Comparison of ENCODE assay signal across 25 mouse cellular contexts in genomic region chr13:23687181-23687580, GRCm38 (mm10). TPM values are rescaled to one million over a fixed set of nuclear protein-coding genes. Genes with fewer than 3 reads are reported as not detected.
DNase-seq lines count a peak whose midpoint lies in the region; ATAC-seq and TF ChIP-seq lines count a peak whose summit lies in the region.
"Had no signal": no experiment of that assay in that cellular context is flagged by ENCODE, and none has a peak within 500 bp of the region (broad histone marks: within the 10 kb centered on the region; RNA-seq: fewer than 3 reads in every experiment).

No protein-coding gene starts in this region.

- no peak for ATAC-seq in lung, embryonic 14.5 days (ENCODE audit: insufficient read depth)
- no peak for ATAC-seq in limb, embryonic 14.5 days (ENCODE audit: low FRiP score, low read depth)
- no peak for ATAC-seq in liver, embryonic 16.5 days (ENCODE audit: low read depth)
- ATAC-seq: activated CD4-positive, CD25-positive, alpha-beta regulatory T cell, adult 4 months; forebrain, postnatal 0 days had no signal

- no peak for TF ChIP-seq CTCF in kidney, adult 2 months (conservative IDR thresholded peaks at IDR 0.05; ENCODE audit: insufficient read depth, insufficient read length, low read depth, low read length)
- no peak for TF ChIP-seq CTCF in lung, embryonic 14.5 days (IDR thresholded peaks at IDR 0.05; ENCODE audit: low read depth)

- 66% methylated on average over 4 of the region's 4 CpGs for WGBS in kidney, adult 2 months
- 74% methylated on average over 4 of the region's 4 CpGs for WGBS in lung, embryonic 14.5 days
- WGBS in limb, embryonic 14.5 days = 74% methylated on average over 4 of the region's 4 CpGs
- 75% methylated on average over 4 of the region's 4 CpGs for WGBS in liver, embryonic 16.5 days (ENCODE audit: insufficient replicate concordance)

- H3K27ac ChIP-seq in kidney, adult 2 months (ENCODE audit: insufficient read depth, low read depth, low read length) = 0 out of 2 replicates have a peak overlapping the region, but pooled peaks have one; percentile 31
- no peak overlapping the region for H3K27ac ChIP-seq in lung, embryonic 14.5 days (ENCODE audit: low read depth)
- H3K27ac ChIP-seq in limb, embryonic 14.5 days (replicated peaks; ENCODE audit: low read depth, low read length) = no peak overlapping the region
- no peak overlapping the region for H3K27ac ChIP-seq in liver, embryonic 16.5 days (ENCODE audit: low read length)
- H3K27ac ChIP-seq: embryonic facial prominence, embryonic 13.5 days; heart, embryonic 13.5 days; left cerebral cortex, adult 2 months; midbrain, embryonic 10.5 days had no signal

- H3K36me3 ChIP-seq in kidney, adult 2 months (ENCODE audit: control insufficient read depth, insufficient read depth, low read length) = no peaks in the 10 kb centered on the region; the same call in 1 of the 2 replicates
- H3K36me3 ChIP-seq in lung, embryonic 14.5 days (ENCODE audit: insufficient read depth) = 0 out of 2 replicates have a peak, but pooled peaks cover 4% of the 10 kb centered on the region
- no peaks in the 10 kb centered on the region for H3K36me3 ChIP-seq in limb, embryonic 14.5 days (ENCODE audit: control insufficient read depth, insufficient read depth, low read length)
- peaks cover 5% of the 10 kb centered on the region; the same call in 1 of the 2 replicates for H3K36me3 ChIP-seq in liver, embryonic 16.5 days (ENCODE audit: control insufficient read depth, insufficient read depth)
- H3K36me3 ChIP-seq: embryonic facial prominence, embryonic 13.5 days; heart, embryonic 13.5 days; midbrain, embryonic 10.5 days had no signal

- H3K4me1 ChIP-seq in kidney, adult 2 months (ENCODE audit: control insufficient read depth, insufficient read depth, low read length) = peaks cover 10% of the 10 kb centered on the region
- H3K4me1 ChIP-seq in lung, embryonic 14.5 days (ENCODE audit: insufficient read depth) = peaks cover 9% of the 10 kb centered on the region; the same call in 1 of the 2 replicates
- H3K4me1 ChIP-seq in limb, embryonic 14.5 days (ENCODE audit: control insufficient read depth, insufficient read depth, low read length) = peaks cover 18% of the 10 kb centered on the region
- H3K4me1 ChIP-seq in liver, embryonic 16.5 days (ENCODE audit: control insufficient read depth, low read depth, low read length) = peaks cover 29% of the 10 kb centered on the region

- H3K27me3 ChIP-seq in kidney, adult 2 months (replicated peaks; ENCODE audit: control insufficient read depth, insufficient read depth, low read length) = no peaks in the 10 kb centered on the region
- H3K27me3 ChIP-seq in lung, embryonic 14.5 days (ENCODE audit: insufficient read depth, low read length) = no peaks in the 10 kb centered on the region
- H3K27me3 ChIP-seq in limb, embryonic 14.5 days (ENCODE audit: control insufficient read depth, insufficient read depth, low read length) = no peaks in the 10 kb centered on the region
- no peaks in the 10 kb centered on the region for H3K27me3 ChIP-seq in liver, embryonic 16.5 days (ENCODE audit: control insufficient read depth, insufficient read depth, low read depth, low read length)
- H3K27me3 ChIP-seq: embryonic facial prominence, embryonic 13.5 days; heart, embryonic 13.5 days had no signal

- peak overlapping the region; percentile 23 for H3K4me2 ChIP-seq in lung, embryonic 14.5 days
- no peak overlapping the region; the same call in 1 of the 2 replicates for H3K4me2 ChIP-seq in limb, embryonic 14.5 days (replicated peaks; ENCODE audit: low read depth, low read length, severe bottlenecking)
- H3K4me2 ChIP-seq in liver, embryonic 16.5 days (ENCODE audit: low read depth, low read length) = peak overlapping the region; percentile 47
- H3K4me2 ChIP-seq: embryonic facial prominence, embryonic 13.5 days; heart, embryonic 13.5 days had no signal

- no peak overlapping the region for H3K9ac ChIP-seq in lung, embryonic 14.5 days
- H3K9ac ChIP-seq in limb, embryonic 14.5 days (ENCODE audit: low read depth, low read length, severe bottlenecking) = no peak overlapping the region
- peak overlapping the region; percentile 25; the same call in 1 of the 2 replicates for H3K9ac ChIP-seq in liver, embryonic 16.5 days (ENCODE audit: low read depth, low read length)
- H3K9ac ChIP-seq: embryonic facial prominence, embryonic 13.5 days; forebrain, postnatal 0 days; heart, embryonic 13.5 days had no signal

- H3K4me3 ChIP-seq in kidney, adult 2 months (ENCODE audit: insufficient read depth, low read depth, low read length) = no peak overlapping the region
- H3K4me3 ChIP-seq in lung, embryonic 14.5 days (ENCODE audit: low read depth, low read length) = no peak overlapping the region
- H3K4me3 ChIP-seq in limb, embryonic 14.5 days (replicated peaks; ENCODE audit: low read length) = no peak overlapping the region
- peak overlapping the region; percentile 46 for H3K4me3 ChIP-seq in liver, embryonic 16.5 days (ENCODE audit: low read depth, low read length)
- H3K4me3 ChIP-seq: embryonic facial prominence, embryonic 13.5 days; heart, embryonic 13.5 days; left cerebral cortex, adult 2 months; midbrain, embryonic 10.5 days had no signal

- DNase-seq in kidney, adult 2 months = no peak
- DNase-seq in kidney, adult 18-20 months = no peak
- DNase-seq in lung, embryonic 14.5 days = no peak
- no peak for DNase-seq in lung, postnatal 10 days
- DNase-seq in limb, embryonic 14.5 days (ENCODE audit: low spot score) = peak; percentile 29
- DNase-seq in thymus, postnatal 14 days = no peak
- DNase-seq in right cerebral cortex, adult 2 months (ENCODE audit: low spot score in 2 of 2) = no peak
- DNase-seq: adrenal gland, postnatal 10 days; cerebellum, adult 18-20 months; cerebellum, postnatal 14 days; forebrain, postnatal 0 days; gastrocnemius, postnatal 14 days; heart, adult 18-20 months; heart, postnatal 14 days; retina, postnatal 1 day; thymus, postnatal 25 days had no signal

- H3K9me3 ChIP-seq in lung, embryonic 14.5 days (ENCODE audit: low read depth, low read length) = no peaks in the 10 kb centered on the region
- no peaks in the 10 kb centered on the region for H3K9me3 ChIP-seq in limb, embryonic 14.5 days (ENCODE audit: control insufficient read depth, low read length)
- H3K9me3 ChIP-seq in liver, embryonic 16.5 days (replicated peaks; ENCODE audit: control insufficient read depth, low read length) = no peaks in the 10 kb centered on the region
- H3K9me3 ChIP-seq: embryonic facial prominence, embryonic 13.5 days; heart, embryonic 13.5 days; midbrain, embryonic 10.5 days had no signal

- no peak for TF ChIP-seq POLR2A in kidney, adult 2 months (IDR thresholded peaks at IDR 0.05; ENCODE audit: low read depth, low read length)
- no peak for TF ChIP-seq POLR2A in limb, embryonic 14.5 days (IDR thresholded peaks at IDR 0.05; ENCODE audit: borderline replicate concordance, extremely low read depth, insufficient read depth, insufficient read length)

RNA-seq across cellular contexts. Expression of gene Hist1h2bc, which starts 3.2 kb away (rescaled TPM):
- 473 and 571 TPM in 2 replicates for polyA plus RNA-seq in kidney, adult 2 months (2012; rRNA removed)
- 52.9 and 55.1 TPM in 2 replicates for polyA plus RNA-seq in lung, embryonic 14.5 days (2014; fragmentation: Nextera tagmentation; extraction: Ambion mirVana)
- polyA plus RNA-seq in limb, embryonic 14.5 days (2012; rRNA removed) = 48.2 and 49.5 TPM in 2 replicates
- 34.9 and 44.4 TPM in 2 replicates for polyA plus RNA-seq in limb, embryonic 14.5 days (2014; fragmentation: Nextera tagmentation; extraction: Ambion mirVana)
- polyA plus RNA-seq in liver, embryonic 16.5 days (2015; fragmentation: Nextera tagmentation; extraction: Ambion mirVana) = 202 and 220 TPM in 2 replicates

RNA-seq across cellular contexts. Expression of gene Hist1h2ac, which starts 3.4 kb away (rescaled TPM):
- 0.43 and 0.44 TPM in 2 replicates for polyA plus RNA-seq in kidney, adult 2 months (2012; rRNA removed)
- polyA plus RNA-seq in lung, embryonic 14.5 days (2014; fragmentation: Nextera tagmentation; extraction: Ambion mirVana) = 1.5 and 2.1 TPM in 2 replicates
- polyA plus RNA-seq in limb, embryonic 14.5 days (2012; rRNA removed) = 1.6 and 2.7 TPM in 2 replicates
- 0.65 and 0.78 TPM in 2 replicates for polyA plus RNA-seq in limb, embryonic 14.5 days (2014; fragmentation: Nextera tagmentation; extraction: Ambion mirVana)
- 1.2 and 1.5 TPM in 2 replicates for polyA plus RNA-seq in liver, embryonic 16.5 days (2015; fragmentation: Nextera tagmentation; extraction: Ambion mirVana)

RNA-seq across cellular contexts. Expression of gene Hist1h1t, which starts 8.4 kb away (rescaled TPM):
- not detected in 2 replicates for polyA plus RNA-seq in kidney, adult 2 months (2012; rRNA removed)
- not detected in 2 replicates for polyA plus RNA-seq in lung, embryonic 14.5 days (2014; fragmentation: Nextera tagmentation; extraction: Ambion mirVana)
- 0.20 and 0.33 TPM in 2 replicates for polyA plus RNA-seq in limb, embryonic 14.5 days (2012; rRNA removed)
- 0.21 TPM in 1 of 2 replicates, not detected in the other for polyA plus RNA-seq in limb, embryonic 14.5 days (2014; fragmentation: Nextera tagmentation; extraction: Ambion mirVana)
- 0.13 TPM in 1 of 2 replicates, not detected in the other for polyA plus RNA-seq in liver, embryonic 16.5 days (2015; fragmentation: Nextera tagmentation; extraction: Ambion mirVana)
- polyA plus RNA-seq: activated CD4-positive, CD25-positive, alpha-beta regulatory T cell, adult 4 months; C2C12; embryonic facial prominence, embryonic 13.5 days; forebrain, postnatal 0 days; heart, embryonic 13.5 days; hindbrain, embryonic 11.5 days; midbrain, embryonic 10.5 days; stomach, embryonic 14.5 days had no signal

RNA-seq across cellular contexts. Expression of gene Hist1h4c, which starts 11.1 kb away (rescaled TPM):
- 9.4 and 10.3 TPM in 2 replicates for polyA plus RNA-seq in kidney, adult 2 months (2012; rRNA removed)
- 11.2 and 11.4 TPM in 2 replicates for polyA plus RNA-seq in lung, embryonic 14.5 days (2014; fragmentation: Nextera tagmentation; extraction: Ambion mirVana)
- 5.6 and 10.0 TPM in 2 replicates for polyA plus RNA-seq in limb, embryonic 14.5 days (2012; rRNA removed)
- polyA plus RNA-seq in limb, embryonic 14.5 days (2014; fragmentation: Nextera tagmentation; extraction: Ambion mirVana) = 8.7 and 10.2 TPM in 2 replicates
- polyA plus RNA-seq in liver, embryonic 16.5 days (2015; fragmentation: Nextera tagmentation; extraction: Ambion mirVana) = 6.3 and 8.9 TPM in 2 replicates

RNA-seq across cellular contexts. Expression of gene Hfe, which starts 23.5 kb away (rescaled TPM):
- polyA plus RNA-seq in kidney, adult 2 months (2012; rRNA removed) = 21.2 and 21.4 TPM in 2 replicates
- polyA plus RNA-seq in lung, embryonic 14.5 days (2014; fragmentation: Nextera tagmentation; extraction: Ambion mirVana) = 8.4 and 12.1 TPM in 2 replicates
- 3.6 and 4.5 TPM in 2 replicates for polyA plus RNA-seq in limb, embryonic 14.5 days (2012; rRNA removed)
- 9.3 and 10.5 TPM in 2 replicates for polyA plus RNA-seq in limb, embryonic 14.5 days (2014; fragmentation: Nextera tagmentation; extraction: Ambion mirVana)
- polyA plus RNA-seq in liver, embryonic 16.5 days (2015; fragmentation: Nextera tagmentation; extraction: Ambion mirVana) = 16.0 and 16.3 TPM in 2 replicates
